ENCODE assay signal across 8 mouse cellular contexts in the genomic region with DNA sequence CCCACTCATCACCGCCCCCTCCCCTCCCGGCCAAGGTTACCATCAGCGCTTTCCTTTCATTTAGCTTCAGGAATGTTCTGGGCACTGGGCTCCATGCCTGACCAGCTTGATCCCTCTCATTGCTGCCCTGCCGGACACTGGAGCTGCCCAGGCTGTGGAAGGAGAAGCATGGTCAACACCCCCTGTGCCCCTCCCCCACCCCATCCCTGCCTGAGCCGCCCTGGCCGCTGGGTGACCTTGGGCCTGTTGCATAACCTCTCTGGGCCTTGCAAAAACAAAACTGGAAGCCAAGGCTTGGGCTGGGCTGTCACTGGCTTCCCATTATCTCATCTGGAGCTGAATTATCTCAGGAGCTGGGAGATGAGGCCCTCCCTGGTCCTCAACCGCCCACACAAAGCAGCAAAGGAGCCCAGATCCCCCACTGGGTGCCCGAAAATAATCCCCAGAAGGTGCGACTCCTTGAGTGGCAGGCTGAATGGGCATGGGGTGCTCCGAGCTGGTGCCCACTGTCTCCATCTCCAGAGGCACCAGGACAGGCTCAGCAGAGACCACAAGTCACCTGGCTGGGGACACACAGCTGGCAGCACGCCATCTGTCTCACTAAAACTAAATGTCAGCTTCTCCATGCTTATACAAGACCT. TPM values are rescaled to one million over a fixed set of nuclear protein-coding genes. Genes with fewer than 3 reads are reported as not detected.
DNase-seq lines count a peak whose midpoint lies in the region; ATAC-seq and TF ChIP-seq lines count a peak whose summit lies in the region.

No protein-coding gene starts in this region.

- H3K27ac ChIP-seq in intestine, embryonic 16.5 days (ENCODE audit: low read length): no peak overlapping the region
- H3K27ac ChIP-seq in liver, embryonic 14.5 days: no peak overlapping the region
- peak overlapping the region; percentile 91 for H3K27ac ChIP-seq in neural tube, embryonic 12.5 days

- DNase-seq in embryo, embryonic 10.5 days (ENCODE audit: low spot score): peak; percentile 29
- no peak for DNase-seq in embryo, embryonic 10 days (ENCODE audit: low spot score)
- DNase-seq in adrenal gland, postnatal 36 days: peak; percentile 90 to 91
- peak in 1 of 3 experiments; percentile 26 for DNase-seq in liver, embryonic 14.5 days (ENCODE audit: low read depth in 3 of 3, low spot score in 3 of 3)
- no peak for DNase-seq in spleen, postnatal 10 days (ENCODE audit: low spot score in 2 of 2)

- no peak overlapping the region for H3K4me3 ChIP-seq in intestine, embryonic 16.5 days (ENCODE audit: low read length)
- H3K4me3 ChIP-seq in liver, embryonic 14.5 days (ENCODE audit: insufficient read depth in 1 of 2, low read depth in 2 of 2, low read length in 2 of 2): no peak overlapping the region; a peak in 1 of 4 replicates
- H3K4me3 ChIP-seq in neural tube, embryonic 12.5 days: no peak overlapping the region

- peak; percentile 47; the same call in 1 of the 2 replicates for ATAC-seq in granulocyte monocyte progenitor cell, adult 5-6 weeks (replicated peaks; ENCODE audit: poor library complexity, severe bottlenecking)
- peak; percentile 21; the same call in 1 of the 2 replicates for ATAC-seq in intestine, embryonic 16.5 days
- peak; percentile 47; the same call in 1 of the 2 replicates for ATAC-seq in liver, embryonic 14.5 days (ENCODE audit: insufficient read depth)
- no peak for ATAC-seq in neural tube, embryonic 12.5 days (ENCODE audit: low FRiP score, low read depth)

- H3K9me3 ChIP-seq in intestine, embryonic 16.5 days (ENCODE audit: control insufficient read depth, low read length): no peaks in the 10 kb centered on the region
- no peaks in the 10 kb centered on the region for H3K9me3 ChIP-seq in liver, embryonic 14.5 days (ENCODE audit: control insufficient read depth, low read length)
- H3K9me3 ChIP-seq in neural tube, embryonic 12.5 days: no peaks in the 10 kb centered on the region

- H3K36me3 ChIP-seq in intestine, embryonic 16.5 days (ENCODE audit: control insufficient read depth, insufficient read depth, low read length): no peaks in the 10 kb centered on the region
- H3K36me3 ChIP-seq in liver, embryonic 14.5 days (replicated peaks; ENCODE audit: control insufficient read depth, insufficient read depth, low read depth): no peaks in the 10 kb centered on the region
- H3K36me3 ChIP-seq in neural tube, embryonic 12.5 days: peaks cover 12% of the 10 kb centered on the region; the same call in 1 of the 2 replicates

- peaks cover 29% of the 10 kb centered on the region for H3K4me1 ChIP-seq in intestine, embryonic 16.5 days (ENCODE audit: control insufficient read depth, insufficient read depth, low read length)
- peaks cover 6 to 19% of the 10 kb centered on the region in 2 experiments for H3K4me1 ChIP-seq in liver, embryonic 14.5 days (replicated peaks; ENCODE audit: control insufficient read depth in 2 of 2, insufficient read depth in 2 of 2, low read length in 1 of 2)
- peaks cover 75% of the 10 kb centered on the region for H3K4me1 ChIP-seq in neural tube, embryonic 12.5 days

- WGBS in intestine, embryonic 16.5 days: 48% methylated on average over 11 of the region's 11 CpGs
- WGBS in liver, embryonic 14.5 days (ENCODE audit: insufficient replicate concordance): 53% methylated on average over 11 of the region's 11 CpGs
- WGBS in neural tube, embryonic 12.5 days: 41% methylated on average over 11 of the region's 11 CpGs

- no peak for TF ChIP-seq EP300 in liver, embryonic 14.5 days (IDR thresholded peaks at IDR 0.05; ENCODE audit: low read depth)

- H3K27me3 ChIP-seq in intestine, embryonic 16.5 days (replicated peaks; ENCODE audit: control insufficient read depth, insufficient read depth, low read length): no peaks in the 10 kb centered on the region
- H3K27me3 ChIP-seq in liver, embryonic 14.5 days (ENCODE audit: control insufficient read depth, insufficient read depth, low read length): no peaks in the 10 kb centered on the region
- no peaks in the 10 kb centered on the region for H3K27me3 ChIP-seq in neural tube, embryonic 12.5 days (replicated peaks)

- no peak overlapping the region for H3K4me2 ChIP-seq in intestine, embryonic 16.5 days (ENCODE audit: low read depth, low read length)
- H3K4me2 ChIP-seq in liver, embryonic 14.5 days (ENCODE audit: low read depth): peak overlapping the region; percentile 31
- peak overlapping the region; percentile 34 for H3K4me2 ChIP-seq in neural tube, embryonic 12.5 days (replicated peaks)

- no peak for TF ChIP-seq CTCF in liver, embryonic 14.5 days (IDR thresholded peaks at IDR 0.05; ENCODE audit: low read depth)

- no peak overlapping the region for H3K9ac ChIP-seq in intestine, embryonic 16.5 days (ENCODE audit: low read depth, low read length)
- H3K9ac ChIP-seq in liver, embryonic 14.5 days (replicated peaks): no peak overlapping the region
- peak overlapping the region; percentile 13; the same call in 1 of the 2 replicates for H3K9ac ChIP-seq in neural tube, embryonic 12.5 days

RNA-seq across cellular contexts. Expression of gene Palm, which starts 9.1 kb away (rescaled TPM):
- 10 to 100 TPM; 75.4 to 93.7 TPM for total RNA-seq in adrenal gland, postnatal 36 days (2021)
- 80.1 and 110 TPM in 2 replicates for total RNA-seq in granulocyte monocyte progenitor cell, adult 5-6 weeks (2014; fragmentation: Nextera tagmentation)
- total RNA-seq in granulocyte monocyte progenitor cell, adult 5-6 weeks (2017): 35.6 and 48.6 TPM in 2 replicates
- polyA plus RNA-seq in intestine, embryonic 16.5 days (2015; fragmentation: Nextera tagmentation; extraction: Ambion mirVana): 44.1 and 44.8 TPM in 2 replicates
- polyA plus RNA-seq in liver, embryonic 14.5 days (2012; rRNA removed): 3.4 and 3.5 TPM in 2 replicates
- 4.0 and 4.1 TPM in 2 replicates for polyA plus RNA-seq in liver, embryonic 14.5 days (2014; fragmentation: Nextera tagmentation; extraction: Ambion mirVana)
- polyA plus RNA-seq in neural tube, embryonic 12.5 days (2016; fragmentation: Nextera tagmentation; extraction: Ambion mirVana): 196 and 205 TPM in 2 replicates

RNA-seq across cellular contexts. Expression of gene Prss57, which starts 11.7 kb away (rescaled TPM):
- total RNA-seq in adrenal gland, postnatal 36 days (2021): not detected
- total RNA-seq in granulocyte monocyte progenitor cell, adult 5-6 weeks (2014; fragmentation: Nextera tagmentation): 172 and 215 TPM in 2 replicates
- 77.4 and 86.7 TPM in 2 replicates for total RNA-seq in granulocyte monocyte progenitor cell, adult 5-6 weeks (2017)
- polyA plus RNA-seq in intestine, embryonic 16.5 days (2015; fragmentation: Nextera tagmentation; extraction: Ambion mirVana): 0.07 and 0.11 TPM in 2 replicates
- 1.6 TPM in 2 replicates for polyA plus RNA-seq in liver, embryonic 14.5 days (2012; rRNA removed)
- 3.2 and 4.9 TPM in 2 replicates for polyA plus RNA-seq in liver, embryonic 14.5 days (2014; fragmentation: Nextera tagmentation; extraction: Ambion mirVana)
- polyA plus RNA-seq in neural tube, embryonic 12.5 days (2016; fragmentation: Nextera tagmentation; extraction: Ambion mirVana): 0.16 and 0.42 TPM in 2 replicates

RNA-seq across cellular contexts. Expression of gene Misp, which starts 18.3 kb away (rescaled TPM):
- under 1 TPM in 1 of 2 experiments, not detected in 1; 0.43 TPM for total RNA-seq in adrenal gland, postnatal 36 days (2021)
- 0.34 TPM in 1 of 2 replicates, not detected in the other for total RNA-seq in granulocyte monocyte progenitor cell, adult 5-6 weeks (2014; fragmentation: Nextera tagmentation)
- total RNA-seq in granulocyte monocyte progenitor cell, adult 5-6 weeks (2017): 0.82 TPM in 1 of 2 replicates, not detected in the other
- 204 and 210 TPM in 2 replicates for polyA plus RNA-seq in intestine, embryonic 16.5 days (2015; fragmentation: Nextera tagmentation; extraction: Ambion mirVana)
- polyA plus RNA-seq in liver, embryonic 14.5 days (2012; rRNA removed): 0.13 and 0.18 TPM in 2 replicates
- 0.41 TPM in 1 of 2 replicates, not detected in the other for polyA plus RNA-seq in liver, embryonic 14.5 days (2014; fragmentation: Nextera tagmentation; extraction: Ambion mirVana)
- polyA plus RNA-seq in neural tube, embryonic 12.5 days (2016; fragmentation: Nextera tagmentation; extraction: Ambion mirVana): 1.6 and 2.3 TPM in 2 replicates

RNA-seq across cellular contexts. Expression of gene Fstl3, which starts 25.4 kb away (rescaled TPM):
- 10 to 100 TPM; 11.3 to 22.9 TPM for total RNA-seq in adrenal gland, postnatal 36 days (2021)
- 4.6 TPM in 1 of 2 replicates, not detected in the other for total RNA-seq in granulocyte monocyte progenitor cell, adult 5-6 weeks (2014; fragmentation: Nextera tagmentation)
- 0.62 and 1.4 TPM in 2 replicates for total RNA-seq in granulocyte monocyte progenitor cell, adult 5-6 weeks (2017)
- polyA plus RNA-seq in intestine, embryonic 16.5 days (2015; fragmentation: Nextera tagmentation; extraction: Ambion mirVana): 15.1 and 16.6 TPM in 2 replicates
- polyA plus RNA-seq in liver, embryonic 14.5 days (2012; rRNA removed): 0.54 and 0.56 TPM in 2 replicates
- 0.18 and 0.23 TPM in 2 replicates for polyA plus RNA-seq in liver, embryonic 14.5 days (2014; fragmentation: Nextera tagmentation; extraction: Ambion mirVana)
- 1.5 and 2.0 TPM in 2 replicates for polyA plus RNA-seq in neural tube, embryonic 12.5 days (2016; fragmentation: Nextera tagmentation; extraction: Ambion mirVana)

RNA-seq across cellular contexts. Expression of gene Rnf126, which starts 35.7 kb away (rescaled TPM):
- total RNA-seq in adrenal gland, postnatal 36 days (2021): 10 to 100 TPM; 53.0 to 55.2 TPM
- 32.1 and 64.5 TPM in 2 replicates for total RNA-seq in granulocyte monocyte progenitor cell, adult 5-6 weeks (2014; fragmentation: Nextera tagmentation)
- total RNA-seq in granulocyte monocyte progenitor cell, adult 5-6 weeks (2017): 17.3 and 28.2 TPM in 2 replicates
- polyA plus RNA-seq in intestine, embryonic 16.5 days (2015; fragmentation: Nextera tagmentation; extraction: Ambion mirVana): 39.7 and 56.6 TPM in 2 replicates
- polyA plus RNA-seq in liver, embryonic 14.5 days (2012; rRNA removed): 46.4 and 51.3 TPM in 2 replicates
- 27.7 and 33.7 TPM in 2 replicates for polyA plus RNA-seq in liver, embryonic 14.5 days (2014; fragmentation: Nextera tagmentation; extraction: Ambion mirVana)
- 115 and 118 TPM in 2 replicates for polyA plus RNA-seq in neural tube, embryonic 12.5 days (2016; fragmentation: Nextera tagmentation; extraction: Ambion mirVana)

Comparison
In these comparisons a context has a peak if more than half of its experiments do, and no peak if none do; other contexts are left out.
1. DNase-seq: peak in embryo, embryonic 10.5 days (single experiment) and adrenal gland, postnatal 36 days (2 of 2); none in embryo, embryonic 10 days (single experiment) and spleen, postnatal 10 days (0 of 2).
2. RNA of gene Misp, which starts 18.3 kb away (polyA plus RNA-seq): 204 to 210 TPM in intestine, embryonic 16.5 days; 1.6 to 2.3 TPM in neural tube, embryonic 12.5 days and 0.13 to 0.41 TPM in liver, embryonic 14.5 days; every median in the first group is over 10 times any median in the second.